Mouse (Mus musculus) stomach, postnatal 0 days (tissue): ENCODE data around the gene Dock2. TPM values are rescaled to one million over a fixed set of nuclear protein-coding genes. Genes with fewer than 3 reads are reported as not detected.

ENCODE experiments used
- ATAC-seq: fragments of 200-750 bp; cut with Nextera tagmentation; 2 replicates; pipeline ENCODE4 v1.8.0; 2017; ENCODE audit not compliant: low FRiP score, low TSS enrichment
- DNase-seq: peaks from one replicate; pipeline ENCODE4 v3.0.0-alpha.2; 2016; ENCODE audit warnings: low spot score
- H3K27ac ChIP-seq: fragments of 300-500 bp; sonication (generic); replicated peaks from 2 replicates; pipeline ENCODE4 v1.5.1; 2014; ENCODE audit warnings: mild to moderate bottlenecking, control low read depth
- H3K27me3 ChIP-seq: fragments of 300-500 bp; sonication (generic); 2 replicates; pipeline ENCODE4 v1.6.1; 2014; ENCODE audit warnings: low read length; ENCODE audit not compliant: control insufficient read depth, insufficient read depth
- H3K36me3 ChIP-seq: fragments of 300-500 bp; sonication (generic); 2 replicates; pipeline ENCODE4 v1.6.1; 2014; ENCODE audit warnings: low read length, mixed read lengths; ENCODE audit not compliant: control insufficient read depth, insufficient read depth
- H3K4me1 ChIP-seq: fragments of 300-500 bp; sonication (generic); replicated peaks from 2 replicates; pipeline ENCODE4 v1.6.1; 2014; ENCODE audit warnings: antibody characterized with exemption; ENCODE audit not compliant: control insufficient read depth, insufficient read depth
- H3K4me2 ChIP-seq: fragments of 300-500 bp; sonication (generic); replicated peaks from 2 replicates; pipeline ENCODE4 v1.6.1; 2014; ENCODE audit warnings: low read depth, mild to moderate bottlenecking, control low read depth, moderate library complexity
- H3K4me3 ChIP-seq: fragments of 300-500 bp; sonication (generic); 2 replicates; pipeline ENCODE4 v1.5.1; 2014; ENCODE audit warnings: low read depth, low read length, control low read depth
- H3K9ac ChIP-seq: fragments of 300-500 bp; sonication (generic); 2 replicates; pipeline ENCODE4 v1.6.1; 2014; ENCODE audit warnings: mild to moderate bottlenecking, low read length, control low read depth, mixed read lengths
- H3K9me3 ChIP-seq: fragments of 300-500 bp; sonication (generic); 2 replicates; pipeline ENCODE4 v1.6.1; 2016; ENCODE audit warnings: low read length; ENCODE audit not compliant: control insufficient read depth
- CTCF ChIP-seq: IDR thresholded peaks from 2 replicates; pipeline ENCODE4 v1.5.1; 2016; ENCODE audit warnings: antibody characterized with exemption, low read depth, mild to moderate bottlenecking, moderate library complexity
- EP300 ChIP-seq: optimal IDR thresholded peaks from 2 replicates; pipeline ENCODE3; 2016; ENCODE audit warnings: antibody characterized with exemption
- WGBS: fragments of 180-500 bp; shearing (Covaris S2); extraction: QIAGEN DNeasy Blood & Tissue Kit; methylation state at CpG from one replicate; pipeline ENCODE4 v1.1.7; 2014; 5-methylcytosine and 5-hydroxymethylcytosine counted together
- polyA plus RNA-seq: library from polyadenylated mRNA; unstranded; fragments of >200 nt; fragmentation: Nextera tagmentation; extraction: Ambion mirVana; gene quantifications from 2 replicates; pipeline ENCODE4 v1.2.1, GENCODE M21; 2015

The Dock2 gene
- polyA plus RNA-seq, 1 experiment from 2014 or later, result 1.0 TPM

- no peak overlapping the region for H3K4me3 ChIP-seq
- no peak overlapping the region for H3K27ac ChIP-seq
- H3K4me2 ChIP-seq, result no peak overlapping the region
- H3K9me3 ChIP-seq, result no peaks in the 10 kb centered on the region
- no peak for DNase-seq
- H3K27me3 ChIP-seq, result no peaks in the 10 kb centered on the region
- H3K36me3 ChIP-seq, result no peaks in the 10 kb centered on the region
- TF ChIP-seq CTCF, result no peak
- no peak for TF ChIP-seq EP300
- no peak overlapping the region for H3K9ac ChIP-seq
- ATAC-seq, result no peak
- H3K4me1 ChIP-seq, result no peaks in the 10 kb centered on the region
- WGBS, result 43% methylated on average over 1 of the region's 1 CpGs
Observed at GRCm38 (mm10) chr11:34738945-34739344, 44.7 kb downstream of the Dock2 start.

- H3K9me3 ChIP-seq, result no peaks in the 10 kb centered on the region
- ATAC-seq, result no peak
- H3K4me1 ChIP-seq, result no peaks in the 10 kb centered on the region
- no peaks in the 10 kb centered on the region for H3K27me3 ChIP-seq
- no peak overlapping the region for H3K4me3 ChIP-seq
- DNase-seq, result no peak
- H3K27ac ChIP-seq, result no peak overlapping the region
- no peaks in the 10 kb centered on the region for H3K36me3 ChIP-seq
- TF ChIP-seq EP300 (no peak), CTCF (no peak)
- 67% methylated on average over 4 of the region's 4 CpGs for WGBS
- H3K4me2 ChIP-seq, result no peak overlapping the region
- no peak overlapping the region for H3K9ac ChIP-seq
Observed at GRCm38 (mm10) chr11:34737193-34737592, 46.5 kb downstream of the Dock2 start.

GRCm38 (mm10) chr11:34734033-34734432 lies 49.7 kb downstream of the Dock2 start:
- DNase-seq, result no peak
- no peaks in the 10 kb centered on the region for H3K27me3 ChIP-seq
- H3K9ac ChIP-seq, result no peak overlapping the region
- ATAC-seq, result no peak
- H3K4me2 ChIP-seq, result no peak overlapping the region
- no peaks in the 10 kb centered on the region for H3K4me1 ChIP-seq
- no peaks in the 10 kb centered on the region for H3K36me3 ChIP-seq
- H3K27ac ChIP-seq, result no peak overlapping the region
- 50% methylated on average over 3 of the region's 3 CpGs for WGBS
- no peak overlapping the region for H3K4me3 ChIP-seq
- no peaks in the 10 kb centered on the region for H3K9me3 ChIP-seq
- TF ChIP-seq CTCF (no peak), EP300 (no peak)

- Histone ChIP-seq H3K4me3 (no peak overlapping the region), H3K9ac (no peak overlapping the region), H3K9me3 (no peaks in the 10 kb centered on the region), H3K27ac (no peak overlapping the region), H3K36me3 (no peaks in the 10 kb centered on the region), H3K4me1 (no peaks in the 10 kb centered on the region), H3K4me2 (no peak overlapping the region), H3K27me3 (no peaks in the 10 kb centered on the region)
- TF ChIP-seq EP300 (no peak), CTCF (no peak)
- no peak for DNase-seq
- ATAC-seq, result no peak
- WGBS, result 75% methylated on average over 3 of the region's 3 CpGs
Observed at GRCm38 (mm10) chr11:34727467-34727866, 56.2 kb downstream of the Dock2 start.

GRCm38 (mm10) chr11:34726699-34727347 lies 56.9 kb downstream of the Dock2 start:
- Histone ChIP-seq H3K4me2 (no peak overlapping the region), H3K4me3 (no peak overlapping the region), H3K9me3 (no peaks in the 10 kb centered on the region), H3K4me1 (no peaks in the 10 kb centered on the region), H3K9ac (no peak overlapping the region), H3K36me3 (no peaks in the 10 kb centered on the region), H3K27me3 (no peaks in the 10 kb centered on the region), H3K27ac (no peak overlapping the region)
- DNase-seq (no peak), ATAC-seq (no peak)
- TF ChIP-seq CTCF (no peak), EP300 (no peak)
- 75% methylated on average over 9 of the region's 9 CpGs for WGBS

- Histone ChIP-seq H3K4me1 (no peaks in the 10 kb centered on the region), H3K9me3 (no peaks in the 10 kb centered on the region), H3K4me2 (no peak overlapping the region), H3K27me3 (no peaks in the 10 kb centered on the region), H3K4me3 (no peak overlapping the region), H3K36me3 (no peaks in the 10 kb centered on the region), H3K27ac (no peak overlapping the region), H3K9ac (no peak overlapping the region)
- no peak for TF ChIP-seq CTCF
- no peak for TF ChIP-seq EP300
- no peak for DNase-seq
- no peak for ATAC-seq
- 74% methylated on average over 5 of the region's 5 CpGs for WGBS
Observed at GRCm38 (mm10) chr11:34713360-34713759, 70.3 kb downstream of the Dock2 start.
